Mouse (Mus musculus): ENCODE measurements around the gene St3gal3.

The St3gal3 gene

DNA sequence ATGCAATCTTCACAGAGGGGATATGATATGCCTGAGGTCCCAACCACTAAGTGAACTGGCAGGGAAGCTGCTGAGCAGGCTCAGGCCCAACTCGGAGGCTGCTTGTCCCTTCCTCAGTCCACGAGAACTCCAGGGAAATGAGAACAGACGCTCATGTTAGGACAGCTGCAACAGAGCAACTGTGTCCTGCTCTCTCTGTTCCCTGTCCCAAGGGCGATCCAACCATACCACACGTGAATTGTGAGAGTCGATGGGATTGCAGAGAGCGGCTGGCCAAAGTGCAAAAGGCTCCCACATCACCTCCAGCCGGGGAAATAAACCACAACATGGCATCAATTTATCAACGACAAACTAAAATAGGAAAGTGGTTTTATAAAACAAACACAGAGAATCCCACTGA, 90.2 kb downstream of the St3gal3 start:
- DNase-seq = no peak

DNA sequence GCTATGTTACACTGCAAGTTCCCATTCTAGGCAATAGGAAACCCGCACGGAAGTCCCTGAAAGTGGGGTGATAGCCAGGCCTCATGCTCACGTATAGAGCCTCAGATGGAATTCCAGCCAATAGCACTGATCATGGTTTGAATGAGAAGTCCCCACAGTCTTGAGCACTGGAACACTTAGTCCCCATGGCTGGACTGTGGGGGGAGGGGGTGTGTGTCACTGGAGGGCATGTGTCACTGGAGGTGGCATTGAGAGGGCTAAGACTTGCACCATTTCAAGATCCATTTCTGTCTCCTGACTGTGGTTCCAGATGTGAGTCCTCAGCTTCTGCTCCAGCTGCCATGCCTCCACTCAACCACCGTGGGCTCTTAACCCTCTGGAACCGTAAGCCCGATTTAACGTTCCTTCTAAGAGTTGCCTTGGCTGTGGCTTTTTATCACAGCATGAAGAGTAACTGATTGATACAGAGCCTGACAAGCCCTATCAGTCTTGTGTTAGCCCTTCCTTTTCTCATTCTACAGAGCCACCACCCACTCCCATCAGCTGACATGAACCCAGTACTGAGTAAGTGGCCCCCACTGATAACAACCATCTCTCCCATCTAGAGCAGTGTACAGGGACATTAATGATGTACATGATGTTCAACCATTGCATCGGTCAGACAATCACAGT, 91.2 kb downstream of the St3gal3 start:
- no peak for DNase-seq

DNA sequence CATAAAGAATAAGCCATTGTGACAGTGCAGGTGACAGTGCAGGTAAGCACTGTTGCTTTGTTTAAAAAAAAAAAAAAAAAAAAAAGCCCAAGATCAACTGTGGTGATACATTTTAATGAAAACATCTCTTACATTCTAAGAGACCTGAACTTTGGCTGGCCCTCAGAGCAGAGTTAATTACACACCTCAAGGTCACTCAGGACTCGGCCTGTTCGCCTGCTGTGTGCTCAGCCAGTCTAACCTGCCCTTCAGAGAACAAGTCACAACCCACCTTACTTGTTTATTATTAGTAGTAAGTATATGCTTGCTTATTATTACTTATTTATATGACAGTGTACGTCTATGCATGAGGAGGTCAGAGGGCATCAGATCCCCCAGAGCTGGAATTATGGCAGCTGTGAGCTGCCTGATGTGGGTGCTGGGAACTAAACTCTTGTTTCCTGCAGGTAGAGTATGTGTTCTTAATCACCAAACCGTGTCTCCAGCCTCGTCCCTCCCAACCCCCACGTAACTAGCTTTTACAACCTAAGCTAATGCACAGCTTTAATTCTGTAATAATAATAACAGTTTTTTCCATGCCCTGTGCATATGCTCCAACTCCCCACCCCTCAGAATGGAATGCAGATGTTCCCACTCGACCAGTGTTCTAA, 91.9 kb downstream of the St3gal3 start:
- no peak for DNase-seq

DNA sequence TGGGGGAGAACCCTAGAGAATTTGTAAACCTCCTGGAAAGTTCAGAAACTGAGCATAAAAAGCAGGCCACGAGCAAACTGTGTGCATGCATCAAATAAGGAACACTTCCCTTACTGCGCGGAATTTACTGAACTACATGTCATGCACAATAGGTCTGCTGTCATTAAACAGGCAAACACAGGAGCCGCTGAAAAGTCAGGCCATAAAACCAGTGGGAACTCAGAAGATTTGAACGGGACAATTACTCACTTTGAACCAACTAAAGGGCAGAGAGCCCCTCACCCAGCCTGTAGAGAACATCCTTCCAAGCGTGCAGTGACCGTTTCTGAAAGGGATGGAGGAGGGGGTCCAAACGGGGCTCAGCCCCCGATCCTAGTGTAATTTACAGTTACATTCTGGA, 93.6 kb downstream of the St3gal3 start:
- DNase-seq = no peak

DNA sequence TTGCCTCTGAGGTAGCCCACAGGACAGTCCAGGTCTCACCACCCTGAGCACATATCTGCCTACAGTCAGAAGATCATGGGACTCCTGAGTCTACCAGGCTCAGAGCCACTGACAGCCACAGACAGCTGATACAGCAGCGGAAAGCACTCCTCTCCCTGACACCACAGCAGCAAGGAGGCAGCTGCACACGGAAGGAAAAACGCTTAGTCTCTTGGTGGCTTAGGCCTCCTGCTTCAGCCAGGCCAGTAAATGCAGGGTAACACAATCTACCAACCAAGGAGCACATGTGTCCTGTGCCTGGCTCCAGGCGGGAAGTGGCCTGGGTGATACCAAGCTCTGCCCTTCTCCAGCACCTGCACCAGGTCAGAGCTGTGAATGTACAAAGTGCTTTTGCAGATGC, 94.1 kb downstream of the St3gal3 start:
- no peak for DNase-seq

DNA sequence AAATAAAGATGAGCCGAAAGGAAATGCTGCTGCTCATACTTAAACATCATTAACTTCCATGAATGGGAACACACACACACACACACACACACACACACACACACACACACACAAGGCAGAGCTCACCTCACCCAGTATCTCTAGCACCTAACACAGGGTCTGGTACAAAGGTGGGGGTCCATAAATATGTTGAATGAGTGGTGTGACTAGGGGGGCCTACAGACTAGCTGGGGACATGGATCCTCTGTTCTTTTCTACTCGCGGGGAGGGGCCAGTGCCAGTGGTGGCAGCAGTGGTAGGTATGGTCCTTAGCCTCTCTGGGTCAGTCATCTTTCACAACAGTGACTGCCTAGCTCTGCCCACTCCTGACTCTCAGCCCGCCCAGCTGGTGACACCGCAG, 94.8 kb downstream of the St3gal3 start:
- no peak for DNase-seq

DNA sequence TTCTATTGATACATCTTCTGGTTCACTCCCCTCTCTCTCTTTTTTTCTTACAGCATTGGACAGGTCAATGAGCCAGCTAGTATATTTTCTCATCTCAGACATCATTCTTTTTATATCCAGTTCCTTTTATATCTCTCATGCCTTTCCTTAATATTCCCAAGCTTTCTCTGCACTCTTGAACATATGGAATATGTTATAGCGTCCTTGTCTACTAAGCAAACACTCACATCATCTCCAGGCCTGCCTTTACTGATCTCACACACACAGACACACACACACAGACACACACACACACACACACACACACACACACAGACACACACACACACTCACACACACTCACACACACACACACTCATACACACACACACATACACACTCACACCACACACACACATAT, 96.7 kb downstream of the St3gal3 start:
- DNase-seq = no peak

DNA sequence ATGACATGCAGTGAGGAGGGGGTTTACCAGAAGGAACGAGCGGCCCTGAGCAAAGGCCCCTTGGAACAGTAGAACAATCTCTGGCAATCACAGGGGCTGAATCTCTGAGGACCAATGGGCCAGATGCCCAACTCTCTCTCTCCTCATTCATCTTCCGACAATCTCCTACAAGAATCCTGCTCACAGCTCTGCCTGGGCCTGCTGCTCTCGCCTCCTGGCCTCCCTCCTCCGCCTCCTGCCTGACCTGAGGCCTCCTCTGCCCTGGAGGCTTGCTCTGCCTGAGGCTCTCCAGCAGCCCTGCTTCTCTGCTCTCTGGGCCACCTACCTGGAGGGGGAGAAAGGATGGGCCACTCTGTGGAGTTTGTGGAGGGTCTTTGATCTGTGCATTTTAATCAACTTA, 97.3 kb downstream of the St3gal3 start:
- no peak for DNase-seq

DNA sequence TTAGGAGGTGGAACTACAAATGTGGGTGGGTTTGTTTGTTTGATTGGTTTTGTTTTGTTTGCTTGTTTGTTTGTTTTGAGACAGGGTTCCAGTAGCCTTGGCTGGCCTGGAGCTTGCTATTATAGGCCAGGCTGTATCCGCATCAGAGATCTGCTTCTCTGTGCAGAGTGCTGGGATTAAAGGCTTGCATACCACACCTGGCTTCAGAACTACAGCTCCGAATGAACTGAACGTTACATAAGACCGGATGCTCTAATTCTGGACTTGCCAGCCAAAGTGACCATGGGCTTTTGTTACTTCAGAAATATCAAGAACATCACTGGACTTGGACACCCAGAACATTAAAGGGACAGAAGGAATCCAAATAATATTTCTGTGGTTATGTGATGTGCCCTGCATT, 98.2 kb downstream of the St3gal3 start:
- DNase-seq = no peak

DNA sequence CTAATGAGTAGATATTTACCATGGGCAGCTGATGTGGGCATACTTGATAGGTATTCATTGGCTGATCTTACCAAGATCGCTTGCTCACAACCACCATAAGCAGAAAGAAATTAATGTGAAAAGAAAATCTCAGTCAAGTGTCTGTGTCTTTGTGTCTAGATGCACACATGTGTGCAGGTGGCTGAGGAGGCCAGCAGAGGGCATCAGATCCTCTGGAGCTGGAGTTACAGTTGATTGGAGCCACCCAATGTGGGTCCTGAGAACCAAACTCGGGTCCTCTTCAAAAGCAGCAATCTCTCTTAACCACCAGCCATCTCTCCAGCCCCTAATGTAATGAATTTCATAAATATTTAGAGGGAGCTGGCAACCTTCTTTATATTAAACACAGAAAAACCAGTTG, 99.6 kb downstream of the St3gal3 start:
- no peak for DNase-seq

DNA sequence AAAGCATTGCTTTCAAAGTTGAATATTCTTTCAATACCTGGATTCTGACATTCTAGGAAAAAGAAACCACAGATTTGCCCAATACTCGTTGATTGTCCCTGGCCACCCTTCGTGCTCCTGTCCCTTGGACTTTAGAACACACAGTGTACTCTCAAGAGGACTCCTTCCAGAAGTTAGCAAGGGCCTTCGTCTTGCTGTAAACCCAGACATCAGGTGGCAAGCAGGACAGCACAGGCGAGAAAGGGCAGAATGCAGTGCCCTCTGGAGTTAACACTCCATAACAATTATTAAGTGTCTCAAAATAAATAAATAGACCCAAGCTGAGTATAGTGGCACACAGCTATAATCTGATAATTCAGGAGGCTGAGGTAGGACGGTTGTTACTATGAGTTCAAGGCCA, 101.7 kb downstream of the St3gal3 start:
- DNase-seq = no peak

DNA sequence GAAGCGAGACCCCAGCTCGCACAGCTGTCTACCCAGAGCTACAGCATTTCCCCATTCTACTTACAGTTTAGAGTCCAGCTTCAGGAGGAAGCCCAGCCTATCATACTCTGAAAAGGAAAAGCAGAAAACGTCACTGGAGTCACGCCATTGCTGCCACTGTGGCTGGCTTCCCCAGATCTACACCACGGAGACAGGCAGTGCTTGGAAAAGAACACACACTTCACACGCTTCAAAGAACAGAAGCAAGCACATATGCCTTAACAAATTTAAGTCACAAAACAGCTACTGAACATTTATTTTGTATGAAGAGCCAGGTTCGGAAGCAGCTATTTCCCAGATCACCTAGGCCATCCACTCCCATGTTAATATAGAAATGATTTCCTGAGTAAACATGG, 102.9 kb downstream of the St3gal3 start:
- DNase-seq = no peak

DNA sequence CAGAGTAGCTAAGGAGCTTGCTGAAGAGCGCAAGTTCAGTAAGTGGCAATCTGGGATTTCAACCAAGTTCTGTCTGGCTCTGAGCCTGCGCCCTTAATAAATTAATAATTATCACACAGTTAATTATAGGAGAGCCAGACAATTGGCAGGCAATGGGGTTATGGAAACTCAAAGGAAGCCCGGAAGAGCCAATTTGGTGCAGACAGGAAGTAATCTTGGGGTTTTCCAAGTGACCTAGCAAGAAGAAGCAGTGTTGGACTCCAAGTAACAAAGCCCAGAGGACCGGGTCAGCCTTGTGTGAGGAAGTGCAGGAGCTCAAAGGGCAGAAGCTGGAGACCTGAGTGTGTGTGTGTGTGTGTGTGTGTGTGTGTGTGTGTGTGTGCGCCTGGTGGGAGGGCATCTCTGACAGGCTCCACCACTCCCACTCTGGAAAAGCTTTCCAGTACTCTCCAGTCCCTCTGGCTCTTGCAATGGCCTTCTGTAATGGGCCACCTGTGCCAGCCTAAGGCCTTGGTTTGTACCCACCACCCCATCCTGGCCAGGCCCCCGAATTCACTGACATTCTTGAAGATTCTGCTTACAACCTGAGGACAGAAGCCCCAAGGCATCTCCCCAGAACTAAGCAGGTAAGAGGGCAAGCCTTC, 103.5 kb downstream of the St3gal3 start:
- DNase-seq = no peak

DNA sequence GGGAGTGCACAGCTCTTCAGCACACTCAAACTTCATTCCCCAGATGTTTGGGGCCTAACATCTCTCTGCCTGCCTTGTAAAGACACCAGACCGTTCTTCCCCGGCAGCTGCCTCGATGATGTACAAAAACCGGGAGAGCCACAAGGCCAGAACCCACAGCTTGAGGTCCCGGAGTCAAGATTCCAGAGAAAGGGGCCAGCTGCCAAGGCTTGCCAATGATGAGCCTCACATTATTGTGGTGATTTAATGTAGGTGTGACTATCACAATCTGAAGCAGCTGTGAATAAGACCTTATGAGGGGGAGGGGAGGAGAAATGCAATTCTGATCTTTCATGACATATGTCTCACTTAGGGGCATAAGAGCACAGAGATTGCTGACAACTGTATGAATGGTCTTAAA, 104.4 kb downstream of the St3gal3 start:
- DNase-seq = no peak

DNA sequence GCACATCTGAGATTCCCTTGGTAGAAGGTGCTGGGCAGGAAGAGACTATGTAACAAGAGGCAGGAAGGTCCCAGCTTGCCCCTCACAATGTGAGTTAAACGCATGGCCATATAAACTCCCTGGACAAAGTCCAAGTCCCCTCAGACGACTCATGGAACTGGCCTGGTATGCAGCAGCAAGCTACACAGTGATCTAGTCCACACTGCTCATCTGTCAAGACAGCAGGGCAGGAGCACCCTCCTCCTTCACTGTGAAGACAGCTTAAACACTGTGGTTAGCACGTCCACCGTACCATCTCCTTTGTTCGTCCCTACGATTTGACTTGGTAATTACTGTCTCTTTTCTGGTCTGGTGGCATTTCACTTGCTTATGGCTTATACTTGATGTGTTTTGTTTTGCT, 104.8 kb downstream of the St3gal3 start:
- DNase-seq = no peak

DNA sequence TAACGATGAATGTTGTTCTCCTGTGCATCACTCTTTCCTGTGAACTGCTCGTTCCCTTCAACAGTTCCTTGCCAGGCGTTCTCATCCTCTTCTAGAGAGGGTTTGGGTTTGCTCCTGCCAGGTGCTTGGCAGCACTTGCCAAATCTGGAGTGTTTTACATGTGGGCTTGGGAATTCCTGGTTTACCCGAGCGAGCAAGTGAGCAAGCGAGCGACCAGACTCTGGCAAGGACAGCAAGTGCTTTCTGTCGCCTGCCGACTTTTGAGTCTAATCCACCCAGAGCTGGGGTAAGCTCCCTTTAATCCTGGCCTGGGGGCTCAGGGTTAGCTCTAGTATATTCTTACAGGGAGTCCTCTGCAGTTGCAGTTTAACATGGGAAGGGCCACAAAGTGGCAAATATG, 105.7 kb downstream of the St3gal3 start:
- DNase-seq = no peak

DNA sequence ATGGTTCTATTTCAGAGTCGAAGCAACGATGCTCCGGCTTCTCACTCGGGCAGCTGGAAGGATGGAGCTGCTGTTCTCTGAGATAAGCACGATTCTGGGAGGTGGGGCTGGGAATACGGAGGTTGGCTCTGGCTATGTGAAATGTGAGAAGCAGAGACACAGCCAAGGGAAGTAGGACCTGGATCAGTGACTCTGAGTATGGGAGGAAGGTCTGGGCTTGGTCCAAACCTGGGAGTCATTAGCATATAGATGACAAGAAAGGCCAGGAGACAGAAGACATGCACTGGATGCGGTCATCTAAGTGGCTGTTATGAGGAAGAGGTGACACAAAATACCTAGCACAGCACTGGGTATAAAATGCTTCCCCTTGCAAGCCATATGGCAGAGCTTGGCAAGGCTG, 108.8 kb downstream of the St3gal3 start:
- DNase-seq = no peak

DNA sequence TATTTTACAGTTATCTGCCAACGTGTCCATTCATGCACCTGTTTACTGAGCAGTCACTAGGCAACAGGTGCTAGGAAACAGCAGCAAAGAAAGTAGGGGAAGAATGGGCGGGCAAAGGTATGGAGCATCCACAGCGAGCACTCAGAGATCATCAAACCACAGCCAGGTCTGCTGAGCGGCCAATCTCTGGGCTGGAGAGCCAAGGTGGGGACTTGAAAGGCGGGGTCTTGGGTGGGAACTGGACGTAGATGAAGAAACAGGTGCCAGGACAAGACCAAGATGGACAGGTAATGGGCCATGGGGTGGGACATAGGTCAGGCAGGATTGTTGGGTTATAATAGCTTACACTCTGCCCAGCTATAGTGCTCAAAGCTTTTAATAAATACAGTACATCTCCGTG, 109.3 kb downstream of the St3gal3 start:
- no peak for DNase-seq

DNA sequence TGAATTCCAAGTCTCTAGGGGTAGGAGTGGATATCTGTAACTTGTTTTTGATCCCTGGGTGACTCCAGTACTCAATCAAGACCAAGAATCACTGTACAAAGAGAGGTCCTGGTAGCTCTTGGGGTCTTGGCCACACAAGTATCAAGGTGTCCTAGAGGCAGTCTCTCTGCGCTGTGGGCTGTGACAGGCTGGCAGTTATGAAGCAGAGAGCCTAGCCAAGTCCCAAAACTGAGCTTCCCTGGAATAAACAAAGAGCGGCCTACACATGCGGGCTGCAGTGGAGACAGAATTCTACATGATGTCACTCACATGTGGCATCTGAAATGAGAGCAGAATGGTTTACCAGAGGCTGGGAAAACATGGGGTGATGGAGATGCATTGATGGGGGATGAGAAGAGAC, 111.9 kb downstream of the St3gal3 start:
- DNase-seq = no peak

DNA sequence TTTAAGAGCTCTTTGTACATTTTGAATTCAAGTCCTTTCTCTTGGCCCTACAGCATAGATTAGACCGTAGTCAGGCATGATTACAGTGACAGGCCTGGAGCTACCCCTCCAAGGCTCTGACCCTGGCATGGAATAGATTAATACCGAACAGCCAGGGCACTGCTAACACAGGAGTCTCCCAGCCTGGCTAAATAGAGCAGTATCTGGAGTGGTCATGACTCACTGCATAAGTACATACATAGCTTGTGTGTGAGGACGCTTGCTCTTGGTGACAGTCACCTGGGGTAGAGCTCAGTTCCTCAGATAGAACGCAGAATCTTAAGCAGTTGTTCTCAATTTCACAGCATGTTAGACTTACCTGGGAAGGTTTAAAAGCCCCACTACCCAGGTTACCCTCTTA, 112.3 kb downstream of the St3gal3 start:
- DNase-seq = no peak

DNA sequence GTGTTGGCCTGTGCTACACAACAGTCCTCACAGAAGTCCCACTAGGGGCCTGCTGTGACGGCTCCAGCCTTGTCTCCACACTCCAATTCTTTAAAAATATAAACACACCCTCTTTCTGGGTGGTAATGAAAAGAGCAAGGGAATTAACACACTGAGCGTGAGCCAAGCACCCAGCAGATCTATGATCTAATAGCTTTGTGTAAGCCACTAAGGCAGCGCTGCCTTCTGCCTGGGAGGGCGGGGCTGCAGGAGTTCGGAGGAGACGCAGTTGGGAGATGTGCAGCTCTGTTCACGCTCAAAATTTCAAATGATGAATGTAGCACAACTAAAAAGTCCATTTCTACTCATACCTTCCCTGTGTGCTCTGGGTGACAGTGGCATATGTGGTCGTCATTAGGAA, 115.1 kb downstream of the St3gal3 start:
- no peak for DNase-seq

DNA sequence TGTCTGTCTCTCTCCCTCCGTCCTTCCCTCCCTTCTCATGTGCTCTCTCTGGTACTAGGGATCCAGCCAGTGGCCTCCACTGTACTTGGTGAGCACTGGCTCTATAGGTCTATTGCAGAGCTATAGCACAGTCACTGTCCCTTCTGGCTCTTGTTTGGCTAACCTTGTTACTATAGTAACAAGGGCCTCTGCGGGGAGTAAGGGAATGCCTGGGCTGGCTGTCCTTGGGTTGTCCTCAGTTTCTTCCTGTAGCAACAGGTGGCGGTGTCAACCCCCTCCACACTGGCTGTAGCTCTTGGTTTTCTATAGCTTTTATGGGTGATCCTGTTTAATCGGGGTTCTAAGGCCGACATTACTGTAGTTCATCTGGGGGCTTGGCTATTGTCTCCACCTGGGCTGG, 115.5 kb downstream of the St3gal3 start:
- no peak for DNase-seq

DNA sequence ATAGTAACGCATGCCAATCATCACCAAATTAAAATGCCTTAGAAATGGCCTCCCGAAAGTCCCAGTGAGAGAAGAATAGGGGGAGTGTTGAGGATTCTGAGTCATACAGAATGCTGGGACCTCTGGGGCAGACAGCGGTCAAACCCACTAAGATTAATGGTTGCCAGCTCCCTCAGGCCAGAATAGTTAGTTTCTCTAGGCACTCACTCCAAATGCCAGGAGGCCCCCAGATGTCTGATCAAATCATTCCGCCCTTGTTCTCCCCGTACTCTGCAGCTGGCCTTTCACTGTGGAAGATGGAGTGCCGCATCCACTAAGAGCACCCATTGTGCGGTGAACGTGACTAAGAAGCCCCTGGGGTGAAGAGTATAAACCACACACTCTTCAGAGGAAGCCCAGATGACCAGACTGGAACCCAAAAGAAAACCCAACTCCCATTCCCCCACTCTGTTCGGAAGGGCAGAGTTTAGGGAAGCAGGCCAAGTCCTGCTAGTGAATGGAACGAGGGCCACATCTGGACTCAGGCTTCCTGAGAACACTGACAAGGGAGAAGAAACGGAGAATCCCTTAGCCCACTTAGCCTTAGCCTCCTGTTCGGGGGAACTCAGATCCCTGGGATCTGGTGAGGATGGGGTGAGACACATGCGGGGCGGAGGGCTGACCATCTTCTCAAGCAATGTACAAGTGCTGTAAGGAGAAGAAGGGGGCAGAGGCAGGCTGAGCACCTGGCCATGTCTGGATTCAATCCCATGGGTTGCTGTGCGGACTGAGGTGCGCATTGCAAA, 117.5 kb downstream of the St3gal3 start:
- no peak for DNase-seq
